Mouse (Mus musculus) testis, postnatal 10 days (tissue): Measurements from ENCODE around the gene Wdr5b.
"Not testable (repeated sequence)": the region's sequence is repeated elsewhere in the genome, so short reads cannot be mapped to it uniquely, and the experiment has no call there.

Experiments
- DNase-seq: peaks from one replicate; pipeline ENCODE4 v3.0.0; 2021; ENCODE audit warnings: low spot score

The Wdr5b gene

GRCm38 (mm10) chr16:36040640-36041624 lies at the start of gene Wdr5b:
Gene Wdr5b (plus strand): TSS chr16:36041190.
- DNase-seq: peak; percentile 87

GRCm38 (mm10) chr16:35992391-35992790 lies 48.6 kb upstream of the Wdr5b start:
- no peak for DNase-seq

- DNase-seq: no peak
Measured at GRCm38 (mm10) chr16:35993316-35993715, 47.7 kb upstream of the Wdr5b start.

DNA sequence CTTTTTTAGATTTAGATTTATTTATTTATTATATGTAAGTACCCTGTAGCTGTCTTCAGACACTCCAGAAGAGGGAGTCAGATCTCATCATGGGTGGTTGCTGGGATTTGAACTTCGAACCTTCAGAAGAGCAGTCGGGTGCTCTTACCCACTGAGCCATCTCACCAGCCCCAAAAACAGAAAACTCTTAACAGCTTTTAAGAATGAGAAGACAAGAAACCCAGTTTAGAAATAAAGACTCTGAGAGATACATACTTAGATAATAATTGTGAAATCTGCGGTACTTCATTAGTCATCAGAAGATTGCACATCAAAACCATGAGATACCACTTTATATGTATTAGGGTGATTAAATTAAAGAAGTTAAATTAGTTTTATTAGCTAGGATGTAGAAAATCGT lies 42.1 kb upstream of the Wdr5b start:
- DNase-seq: not testable (repeated sequence)

- DNase-seq: no peak
Measured at GRCm38 (mm10) chr16:36008396-36008795, 32.6 kb upstream of the Wdr5b start.

GRCm38 (mm10) chr16:36016335-36016734 lies 24.7 kb upstream of the Wdr5b start:
- DNase-seq: no peak

GRCm38 (mm10) chr16:36028120-36028519 lies 12.9 kb upstream of the Wdr5b start:
- DNase-seq: not testable (repeated sequence)

DNA sequence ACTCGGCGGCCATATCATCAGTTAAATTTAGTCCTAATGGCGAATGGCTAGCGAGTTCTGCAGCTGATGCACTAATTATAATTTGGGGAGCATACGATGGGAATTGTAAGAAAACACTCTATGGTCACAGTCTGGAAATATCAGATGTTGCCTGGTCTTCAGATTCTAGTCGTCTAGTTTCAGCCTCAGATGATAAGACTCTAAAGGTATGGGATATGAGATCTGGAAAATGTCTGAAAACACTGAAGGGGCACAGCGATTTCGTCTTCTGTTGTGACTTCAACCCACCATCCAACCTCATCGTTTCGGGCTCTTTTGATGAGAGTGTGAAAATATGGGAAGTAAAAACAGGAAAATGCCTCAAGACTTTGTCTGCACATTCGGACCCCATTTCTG lies 633 bp downstream of the Wdr5b start:
- DNase-seq: no peak

- DNase-seq: no peak
Measured at GRCm38 (mm10) chr16:36043073-36043472, 2.1 kb downstream of the Wdr5b start.

- DNase-seq: no peak
Measured at GRCm38 (mm10) chr16:36043964-36044363, 3.0 kb downstream of the Wdr5b start.

DNA sequence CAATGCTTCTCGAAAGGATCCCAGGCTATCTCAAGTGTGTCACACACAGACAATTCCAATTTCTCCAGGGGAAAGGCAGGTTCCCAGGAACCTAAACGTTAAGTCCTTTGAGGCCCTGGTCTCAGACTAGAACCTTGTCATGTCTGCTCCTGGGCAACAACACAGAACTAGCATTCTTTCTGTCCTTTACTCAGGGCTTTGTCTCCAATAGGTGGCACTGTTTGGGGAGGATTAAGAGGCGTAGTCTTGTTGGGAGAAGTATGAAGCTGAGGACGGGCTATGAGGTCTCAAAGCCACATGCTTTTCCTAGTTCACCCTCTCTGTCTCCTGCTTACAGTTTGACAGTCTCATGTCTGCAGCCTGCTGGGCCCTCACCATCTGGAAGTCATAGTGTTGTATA lies 6.5 kb downstream of the Wdr5b start:
- DNase-seq: no peak

- DNase-seq: no peak
Measured at GRCm38 (mm10) chr16:36051491-36051890, 10.5 kb downstream of the Wdr5b start.

DNA sequence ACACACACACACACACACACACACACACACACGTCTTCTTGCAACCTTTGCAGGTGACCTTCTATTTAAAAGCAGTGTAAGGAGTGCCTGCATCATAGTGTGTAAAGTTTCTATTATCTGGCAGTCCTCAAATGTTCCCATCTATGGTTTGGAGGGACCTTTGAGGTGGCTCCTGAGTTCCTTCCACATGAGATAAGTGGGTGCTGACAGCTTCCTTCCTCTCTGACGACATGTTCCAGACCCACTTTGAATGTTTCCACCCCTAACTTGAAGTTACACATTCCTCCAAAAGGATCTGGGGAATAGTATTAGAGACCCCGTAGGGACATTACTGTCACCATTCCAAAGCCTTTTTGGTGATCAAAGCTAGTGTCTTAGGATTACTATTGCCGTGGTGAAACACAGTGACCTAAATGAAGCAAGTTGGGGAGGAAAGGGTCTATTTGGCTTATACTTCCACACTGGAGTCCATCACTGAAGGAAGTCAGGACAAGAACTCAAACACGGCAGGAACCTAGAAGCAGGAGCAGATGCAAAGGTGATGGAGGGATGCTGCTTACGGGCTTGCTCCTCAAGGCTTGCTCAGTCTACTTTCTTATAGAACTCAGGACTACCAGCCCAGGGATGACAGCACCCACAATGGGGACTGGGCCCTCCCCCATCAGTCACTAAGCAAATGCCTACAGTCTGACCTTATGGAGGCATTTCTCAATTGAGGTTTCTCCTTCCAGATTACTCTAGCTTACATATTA lies 12.7 kb downstream of the Wdr5b start:
- no peak for DNase-seq

DNA sequence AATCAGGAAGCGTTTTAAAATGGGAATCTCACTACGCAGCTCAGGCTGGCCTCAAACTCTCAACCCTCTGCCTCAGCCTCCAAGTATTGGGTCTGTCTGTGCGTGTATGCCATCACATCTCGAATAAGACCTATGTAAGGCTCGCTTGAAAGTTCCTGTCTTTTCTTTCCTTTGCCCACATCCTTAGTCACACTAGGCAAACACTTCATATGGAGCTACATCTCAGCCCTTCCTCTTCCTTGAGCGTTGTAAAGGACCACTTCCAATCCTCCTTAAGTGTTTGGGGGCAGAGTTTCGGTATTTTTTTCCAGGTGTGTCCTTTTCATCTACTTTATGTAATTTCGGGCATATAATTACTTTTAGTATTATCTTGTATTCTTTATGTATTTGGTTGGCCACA lies 13.9 kb downstream of the Wdr5b start:
- DNase-seq: no peak

DNA sequence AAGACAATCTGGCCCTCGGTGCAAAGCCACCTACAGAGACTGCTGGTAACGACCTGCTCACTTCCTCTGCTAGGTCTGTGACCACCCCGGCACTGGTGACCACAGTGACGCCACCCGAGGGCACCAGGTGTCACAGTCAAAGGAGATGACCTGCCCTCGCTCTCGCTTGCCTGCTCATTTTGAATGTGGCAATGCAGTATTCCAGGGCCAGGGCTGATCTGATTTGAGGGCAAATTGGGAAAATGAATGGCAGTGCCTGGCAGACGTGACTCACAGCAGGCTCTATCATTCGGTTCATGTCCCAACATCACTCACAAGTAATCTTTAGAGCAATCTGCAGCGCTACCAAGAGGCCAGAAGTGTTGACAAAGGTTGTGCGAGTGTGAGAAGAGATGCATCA lies 15.4 kb downstream of the Wdr5b start:
- no peak for DNase-seq

GRCm38 (mm10) chr16:36057933-36058475 lies 17.0 kb downstream of the Wdr5b start:
- no peak for DNase-seq

- not testable (repeated sequence) for DNase-seq
Measured at GRCm38 (mm10) chr16:36062534-36062933, 21.5 kb downstream of the Wdr5b start.

DNA sequence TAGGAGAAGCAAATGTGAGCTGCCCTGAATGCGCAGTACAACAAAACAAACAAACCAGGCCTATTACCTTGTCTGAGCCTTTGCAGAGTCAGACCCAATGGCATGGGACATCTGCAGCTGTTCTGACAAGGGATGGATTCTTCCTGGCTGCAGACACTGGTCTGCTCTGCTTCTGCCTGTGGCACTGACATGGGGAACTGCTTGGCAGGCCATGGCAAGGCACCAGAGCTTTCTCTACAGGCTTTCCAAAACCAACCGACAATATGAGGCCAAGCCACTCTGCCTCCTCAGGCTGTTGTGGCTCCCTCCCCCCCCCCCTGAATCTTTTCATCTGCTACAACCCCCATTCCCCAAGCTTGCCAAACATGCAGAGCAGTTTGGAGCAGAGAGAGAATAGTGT lies 22.3 kb downstream of the Wdr5b start:
- DNase-seq: no peak

DNA sequence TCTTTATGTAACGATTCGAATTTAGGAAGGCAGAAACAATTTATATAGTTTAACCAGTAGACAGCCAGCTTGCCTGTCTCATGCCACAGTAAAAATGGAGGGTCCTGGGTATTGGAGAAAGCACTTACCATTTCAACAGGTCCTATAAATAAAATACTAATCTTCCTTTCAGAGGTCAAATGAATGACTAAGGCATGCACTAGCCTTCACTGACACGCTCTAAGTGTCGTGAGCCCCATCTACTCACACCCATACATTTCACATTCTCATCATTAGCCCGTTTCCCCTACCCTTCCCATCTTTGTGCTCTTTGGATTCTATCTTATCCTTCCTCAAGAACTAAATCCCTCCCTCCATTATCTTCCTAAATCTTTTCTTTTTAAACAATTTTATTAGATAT lies 23.9 kb downstream of the Wdr5b start:
- DNase-seq: no peak

DNA sequence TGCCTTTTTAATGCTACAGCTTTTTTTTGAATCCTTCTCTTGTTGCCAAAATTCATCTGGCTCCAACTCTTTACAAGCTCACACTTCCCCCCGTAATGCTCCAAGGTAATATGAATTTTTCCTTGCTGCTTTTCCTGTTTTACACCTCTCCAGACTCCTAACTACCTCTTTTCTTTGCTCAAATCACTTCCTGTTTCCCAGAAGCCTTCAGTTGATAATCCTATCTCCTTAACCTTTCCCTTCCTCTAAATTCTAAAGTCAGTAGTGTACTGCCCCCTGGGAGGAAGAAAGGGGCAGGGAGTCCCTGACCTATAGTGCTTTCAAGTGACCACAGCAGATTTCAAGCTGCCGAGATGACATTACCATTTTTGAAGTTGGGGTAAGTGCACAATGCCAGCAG lies 26.7 kb downstream of the Wdr5b start:
- no peak for DNase-seq

GRCm38 (mm10) chr16:36068356-36068755 lies 27.4 kb downstream of the Wdr5b start:
- no peak for DNase-seq

- DNase-seq: no peak
Measured at GRCm38 (mm10) chr16:36069819-36070575, 29.0 kb downstream of the Wdr5b start.
